Mouse (Mus musculus) embryo, embryonic 11.5 days (tissue): Measurements from ENCODE around the gene Cd68.
"Not testable (repeated sequence)": the region's sequence is repeated elsewhere in the genome, so short reads cannot be mapped to it uniquely, and the experiment has no call there.

ENCODE experiments used
- DNase-seq: peaks from one replicate; pipeline ENCODE4 v3.0.0-alpha.2; 2012; ENCODE audit warnings: low read depth, low spot score

Gene Cd68

DNA sequence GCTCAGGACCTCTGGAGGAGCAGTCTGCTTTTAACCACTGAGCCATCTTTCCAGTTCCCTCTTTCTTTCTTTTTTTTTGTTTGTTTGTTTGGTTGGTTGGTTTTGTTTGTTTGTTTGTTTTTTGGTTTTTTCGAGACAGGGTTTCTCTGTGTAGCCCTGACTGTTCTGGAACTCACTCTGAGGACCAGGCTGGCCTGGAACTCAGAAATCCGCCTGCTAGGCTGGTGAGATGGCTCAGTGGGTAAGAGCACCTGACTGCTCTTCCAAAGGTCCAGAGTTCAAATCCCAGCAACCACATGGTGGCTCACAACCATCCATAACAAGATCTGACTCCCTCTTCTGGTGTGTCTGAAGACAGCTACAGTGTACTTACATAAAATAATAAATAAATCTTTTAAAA lies 41.6 kb downstream of the Cd68 start:
- not testable (repeated sequence) for DNase-seq

DNA sequence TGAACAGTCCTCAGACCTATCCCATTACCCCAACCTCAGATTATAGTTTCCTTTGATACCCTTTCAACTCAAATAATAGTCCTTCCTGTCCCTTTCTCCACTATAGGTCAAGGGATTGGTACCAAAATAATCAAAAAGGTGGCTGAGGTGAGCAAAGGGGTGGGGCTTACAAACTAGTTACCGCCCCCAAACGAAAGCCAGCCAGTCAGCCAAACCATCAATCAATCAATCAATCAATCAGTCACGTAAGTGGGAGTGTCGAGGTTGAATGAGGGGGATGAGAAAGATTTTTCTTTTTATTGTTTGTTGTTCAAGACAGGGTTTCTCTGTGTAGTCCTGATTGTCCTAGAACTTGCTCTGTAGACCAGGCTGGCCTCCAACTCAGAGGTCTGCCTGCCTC lies 42.9 kb downstream of the Cd68 start:
- no peak for DNase-seq

DNA sequence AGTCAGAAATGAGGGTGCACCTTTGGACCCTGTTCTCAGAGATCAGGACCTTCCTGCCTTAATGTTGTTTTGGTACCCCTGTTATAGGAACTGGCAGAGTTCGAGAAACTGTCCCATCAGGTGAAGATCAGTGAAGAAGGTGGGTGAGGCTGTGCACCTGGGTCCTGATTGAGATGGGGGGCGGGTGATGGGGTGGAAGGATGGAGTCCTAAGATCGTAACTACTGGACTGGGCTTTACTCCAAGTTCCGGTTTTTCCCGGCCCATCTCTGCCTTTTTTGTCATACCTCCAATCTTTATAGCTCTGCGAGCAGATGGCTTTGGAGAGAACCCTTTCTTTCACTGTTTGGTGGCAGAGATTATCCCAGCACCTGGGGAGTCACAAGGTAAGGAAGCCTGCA lies 43.5 kb downstream of the Cd68 start:
- DNase-seq: no peak

DNA sequence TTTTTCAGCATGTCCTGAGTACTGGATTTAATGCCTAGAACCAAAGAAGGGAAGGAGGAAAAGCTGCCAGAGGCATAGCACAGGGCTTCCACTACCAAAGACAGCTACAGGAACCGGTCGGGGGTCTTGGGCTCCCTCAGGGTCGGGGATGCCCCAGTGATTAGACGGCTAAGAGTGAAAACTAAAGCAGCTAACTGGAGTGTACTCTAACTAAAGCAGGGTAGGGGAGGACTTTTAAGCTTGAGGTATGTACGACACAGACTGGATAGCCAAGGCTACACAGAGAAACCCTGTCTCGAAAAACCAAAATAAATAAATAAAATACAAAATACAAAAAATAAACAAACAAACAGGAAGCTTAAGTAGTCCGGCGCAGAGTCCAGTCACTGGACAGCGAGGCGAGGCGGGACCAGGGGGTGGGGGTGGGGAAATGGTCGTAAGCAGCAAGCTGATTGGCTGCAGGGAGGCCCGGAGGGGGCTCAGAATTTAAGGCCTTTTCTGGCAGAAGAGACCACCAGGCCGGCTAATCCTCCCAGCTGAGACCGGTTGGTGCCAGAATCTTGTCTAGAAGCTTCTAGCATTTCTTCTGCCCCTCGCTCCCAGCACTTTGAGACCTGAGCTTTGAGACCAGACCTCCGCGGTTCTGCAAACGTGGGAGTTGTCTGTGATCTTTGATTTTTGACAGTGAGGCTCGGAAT lies 44.2 kb downstream of the Cd68 start, which contains the start of gene Sat2:
Sat2 (plus strand) TSS at position 454 of the 698 bp plus-strand sequence.
- DNase-seq: peak; percentile 66

DNA sequence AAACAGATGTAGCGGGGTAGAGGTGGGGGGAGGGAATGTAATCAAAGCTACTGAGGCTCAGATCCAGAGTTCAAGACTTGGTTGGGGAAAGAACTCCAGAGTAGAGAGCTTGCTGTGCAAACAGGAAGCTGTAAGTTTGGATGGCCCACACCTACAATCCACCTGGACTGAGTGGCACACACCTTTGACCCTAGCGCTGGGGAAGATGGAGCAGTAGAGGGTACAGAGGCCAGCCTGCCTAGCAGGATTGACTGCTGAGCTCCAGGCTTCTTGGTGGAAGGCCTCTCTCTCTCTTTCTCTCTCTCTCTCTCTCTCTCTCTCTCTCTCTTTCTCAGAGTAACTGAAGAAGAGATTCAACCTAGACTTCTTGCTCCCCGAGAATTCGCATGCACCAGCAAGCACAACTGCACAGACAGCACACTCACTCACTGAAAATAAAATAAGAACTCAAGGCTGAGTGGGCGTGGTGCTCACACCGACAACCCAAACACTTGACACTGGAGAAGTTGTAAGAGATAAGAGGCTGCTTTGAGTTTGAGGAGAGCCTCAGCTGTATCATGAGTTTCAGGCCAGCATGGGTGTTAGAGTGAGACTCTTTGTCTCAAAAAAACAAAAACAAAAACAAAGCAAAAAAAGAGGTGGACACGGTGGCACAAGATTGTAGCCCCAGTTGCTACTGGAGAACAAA lies 45.4 kb downstream of the Cd68 start:
- no peak for DNase-seq

DNA sequence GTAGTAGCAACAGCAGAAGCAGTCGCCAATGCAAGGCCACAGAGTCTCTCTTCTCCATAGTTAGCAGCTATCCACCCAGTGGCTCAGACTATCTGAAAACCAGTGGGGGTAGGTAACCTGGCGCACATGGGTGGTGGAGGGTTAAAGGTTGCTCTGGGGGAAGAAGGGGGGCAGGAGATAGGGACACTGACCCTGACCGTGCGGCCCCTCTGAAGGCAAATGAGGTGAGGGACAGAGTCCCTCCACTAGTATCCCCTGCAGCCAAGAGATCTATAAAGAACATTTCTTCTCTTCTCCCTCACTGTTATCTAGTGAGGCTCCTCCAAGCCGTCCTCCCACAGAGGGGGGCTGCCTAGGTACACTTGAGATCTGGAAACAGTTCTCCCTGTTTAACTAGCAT lies 48.1 kb downstream of the Cd68 start, which contains the start of gene Shbg:
Shbg (minus strand) TSS at position 101 of the 400 bp plus-strand sequence.
- no peak for DNase-seq

DNA sequence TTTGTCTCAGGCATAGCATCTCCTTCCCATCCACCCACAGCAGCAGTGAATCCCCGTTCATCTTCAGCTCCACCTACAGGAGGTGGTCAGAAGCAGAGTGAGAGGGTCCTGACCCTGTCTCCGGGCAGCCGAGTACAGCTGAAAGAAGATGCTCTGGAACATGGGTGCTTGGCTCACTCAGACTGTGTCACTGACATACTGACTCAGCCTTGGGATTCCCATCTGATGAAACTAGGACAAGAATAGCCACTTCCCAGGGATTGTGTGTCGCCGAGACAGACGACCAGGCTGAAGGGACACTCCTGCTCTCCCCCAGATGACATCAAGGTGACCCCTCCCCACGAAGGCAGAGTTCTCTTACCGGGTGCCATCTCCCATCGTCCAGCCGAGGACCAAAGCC lies 49.2 kb downstream of the Cd68 start:
- no peak for DNase-seq

DNA sequence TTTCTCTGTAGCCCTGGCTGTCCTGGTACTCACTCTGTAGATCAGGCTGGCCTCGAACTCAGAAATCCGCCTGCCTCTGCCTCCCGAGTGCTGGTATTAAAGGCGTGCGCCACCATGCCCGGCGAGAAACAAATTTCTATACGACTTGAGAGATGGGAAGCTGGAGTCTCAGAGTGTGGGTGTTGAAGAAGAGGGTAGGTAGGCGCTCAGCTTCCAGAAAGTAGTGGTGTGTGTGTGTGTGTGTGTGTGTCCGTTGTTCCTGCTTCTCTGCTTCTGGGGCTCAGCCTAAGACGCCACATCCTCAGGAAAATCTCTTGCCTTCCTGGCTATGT lies 51.7 kb downstream of the Cd68 start:
- not testable (repeated sequence) for DNase-seq
